9 mouse cellular contexts compared by ENCODE assay signal in the genomic region with DNA sequence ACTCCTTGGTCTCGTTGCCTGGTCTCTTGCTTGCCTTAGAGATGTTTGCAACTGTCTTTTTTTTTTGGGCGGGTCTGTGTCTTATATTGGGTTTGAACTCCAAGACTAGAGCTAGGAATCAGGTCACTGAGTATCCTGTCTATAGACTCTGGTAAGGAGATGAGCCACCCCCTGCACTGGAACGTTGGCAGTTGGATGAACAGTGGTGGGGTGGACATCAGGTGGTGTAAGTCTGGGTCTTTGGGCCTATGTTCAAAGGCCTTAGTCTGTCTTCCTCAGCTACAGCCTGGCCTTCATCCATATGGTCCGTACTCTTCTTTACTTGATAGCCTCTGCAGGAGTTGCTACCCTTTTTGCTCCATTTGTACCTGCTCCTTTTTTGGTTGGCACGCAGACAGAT. TPM values are rescaled to one million over a fixed set of nuclear protein-coding genes. Genes with fewer than 3 reads are reported as not detected.
DNase-seq lines count a peak whose midpoint lies in the region; ATAC-seq and TF ChIP-seq lines count a peak whose summit lies in the region.
"Had no signal": no experiment of that assay in that cellular context is flagged by ENCODE, and none has a peak within 500 bp of the region (broad histone marks: within the 10 kb centered on the region; RNA-seq: fewer than 3 reads in every experiment).

No protein-coding gene starts in this region.

- H3K4me1 ChIP-seq in heart, embryonic 15.5 days (replicated peaks) = peaks cover 21% of the 10 kb centered on the region
- H3K4me1 ChIP-seq in bone marrow macrophage, adult 2 months (ENCODE audit: control insufficient read depth, insufficient read depth, low read length) = peaks cover 21% of the 10 kb centered on the region
- H3K4me1 ChIP-seq in hindbrain, embryonic 13.5 days (replicated peaks) = peaks cover 21% of the 10 kb centered on the region
- peaks cover 10% of the 10 kb centered on the region for H3K4me1 ChIP-seq in midbrain, embryonic 12.5 days

- ATAC-seq in heart, embryonic 15.5 days (replicated peaks; ENCODE audit: insufficient number of reproducible peaks, insufficient read depth, low FRiP score, low read depth) = no peak
- ATAC-seq in hindbrain, embryonic 13.5 days (ENCODE audit: low FRiP score) = no peak
- no peak for ATAC-seq in midbrain, embryonic 12.5 days (ENCODE audit: low FRiP score, low read depth)

- peak overlapping the region; percentile 94; the same call in 1 of the 2 replicates for H3K9ac ChIP-seq in heart, embryonic 15.5 days
- H3K9ac ChIP-seq in hindbrain, embryonic 13.5 days = peak overlapping the region; percentile 91
- peak overlapping the region; percentile 87 for H3K9ac ChIP-seq in midbrain, embryonic 12.5 days (replicated peaks)

- peak overlapping the region; percentile 87 for H3K4me3 ChIP-seq in heart, embryonic 15.5 days
- H3K4me3 ChIP-seq in bone marrow macrophage, adult 2 months (ENCODE audit: insufficient read depth, low read length) = peak overlapping the region; percentile 73
- peak overlapping the region; percentile 89 for H3K4me3 ChIP-seq in hindbrain, embryonic 13.5 days
- H3K4me3 ChIP-seq in midbrain, embryonic 12.5 days = peak overlapping the region; percentile 94

- peak overlapping the region; percentile 93 for H3K27ac ChIP-seq in heart, embryonic 15.5 days
- H3K27ac ChIP-seq in bone marrow macrophage, adult 2 months (ENCODE audit: insufficient read depth, low read depth, low read length) = no peak overlapping the region
- H3K27ac ChIP-seq in hindbrain, embryonic 13.5 days = no peak overlapping the region
- no peak overlapping the region for H3K27ac ChIP-seq in midbrain, embryonic 12.5 days (replicated peaks)

- WGBS in heart, embryonic 15.5 days = 83% methylated on average over 5 of the region's 5 CpGs
- WGBS in hindbrain, embryonic 13.5 days = 93% methylated on average over 5 of the region's 5 CpGs
- WGBS in midbrain, embryonic 12.5 days = 90% methylated on average over 5 of the region's 5 CpGs

- H3K27me3 ChIP-seq in heart, embryonic 15.5 days = no peaks in the 10 kb centered on the region
- H3K27me3 ChIP-seq in hindbrain, embryonic 13.5 days = 0 out of 2 replicates have a peak, but pooled peaks cover 3% of the 10 kb centered on the region
- no peaks in the 10 kb centered on the region for H3K27me3 ChIP-seq in midbrain, embryonic 12.5 days

- TF ChIP-seq CTCF in bone marrow macrophage, adult 2 months (IDR thresholded peaks at IDR 0.05; ENCODE audit: low read depth, low read length) = no peak

- DNase-seq in heart, adult 9 months (ENCODE audit: low spot score in 2 of 2) = no peak
- DNase-seq in layer of hippocampus, adult 11-12 months (ENCODE audit: low spot score) = no peak
- DNase-seq in layer of hippocampus, postnatal 25 days (ENCODE audit: extremely low spot score in 1 of 2, low spot score in 1 of 2) = no peak
- no peak for DNase-seq in gastrocnemius, postnatal 25 days

- H3K4me2 ChIP-seq in heart, embryonic 15.5 days = peak overlapping the region; percentile 76
- peak overlapping the region; percentile 80 for H3K4me2 ChIP-seq in hindbrain, embryonic 13.5 days
- peak overlapping the region; percentile 92 for H3K4me2 ChIP-seq in midbrain, embryonic 12.5 days (replicated peaks)

- H3K9me3 ChIP-seq in heart, embryonic 15.5 days (replicated peaks) = no peaks in the 10 kb centered on the region
- no peaks in the 10 kb centered on the region for H3K9me3 ChIP-seq in hindbrain, embryonic 13.5 days
- no peaks in the 10 kb centered on the region for H3K9me3 ChIP-seq in midbrain, embryonic 12.5 days

- no peak for TF ChIP-seq POLR2A in bone marrow macrophage, adult 2 months (IDR thresholded peaks at IDR 0.05; ENCODE audit: borderline replicate concordance, low read depth, low read length)

- H3K36me3 ChIP-seq in heart, embryonic 15.5 days = peaks cover 33% of the 10 kb centered on the region
- H3K36me3 ChIP-seq in hindbrain, embryonic 13.5 days = peaks cover 40% of the 10 kb centered on the region
- H3K36me3 ChIP-seq in midbrain, embryonic 12.5 days = peaks cover 33% of the 10 kb centered on the region

RNA-seq across cellular contexts. Expression of a gene that starts 0.3 kb away (rescaled TPM):
- polyA plus RNA-seq in heart, embryonic 15.5 days (2015; fragmentation: Nextera tagmentation; extraction: Ambion mirVana) = 95.7 and 103 TPM in 2 replicates
- polyA plus RNA-seq in bone marrow macrophage, adult 2 months (2012; ENCODE audit: insufficient read depth, insufficient read length, missing spikeins) = 3.6 and 6.2 TPM in 2 replicates
- polyA plus RNA-seq in hindbrain, embryonic 13.5 days (2015; fragmentation: Nextera tagmentation; extraction: Ambion mirVana) = 66.4 and 69.1 TPM in 2 replicates
- polyA plus RNA-seq in midbrain, embryonic 12.5 days (2016; fragmentation: Nextera tagmentation; extraction: Ambion mirVana) = 60.7 and 72.1 TPM in 2 replicates
- total RNA-seq in layer of hippocampus, postnatal 25 days (2021) = 10 to 100 TPM; 17.6 to 21.3 TPM
- total RNA-seq in gastrocnemius, postnatal 25 days (2021) = 1 to 10 TPM; 3.3 to 3.8 TPM

RNA-seq across cellular contexts. Expression of a gene that starts 1.3 kb away (rescaled TPM):
- polyA plus RNA-seq in heart, embryonic 15.5 days (2015; fragmentation: Nextera tagmentation; extraction: Ambion mirVana) = 32.2 and 42.1 TPM in 2 replicates
- 17.3 and 18.1 TPM in 2 replicates for polyA plus RNA-seq in bone marrow macrophage, adult 2 months (2012; ENCODE audit: insufficient read depth, insufficient read length, missing spikeins)
- polyA plus RNA-seq in hindbrain, embryonic 13.5 days (2015; fragmentation: Nextera tagmentation; extraction: Ambion mirVana) = 58.0 and 59.4 TPM in 2 replicates
- 51.4 and 52.6 TPM in 2 replicates for polyA plus RNA-seq in midbrain, embryonic 12.5 days (2016; fragmentation: Nextera tagmentation; extraction: Ambion mirVana)
- 10 to 100 TPM; 28.4 to 41.1 TPM for total RNA-seq in layer of hippocampus, postnatal 25 days (2021)
- 10 to 100 TPM; 16.3 to 17.2 TPM for total RNA-seq in gastrocnemius, postnatal 25 days (2021)

RNA-seq across cellular contexts. Expression of a gene that starts 17.9 kb away (rescaled TPM):
- 55.5 and 64.2 TPM in 2 replicates for polyA plus RNA-seq in heart, embryonic 15.5 days (2015; fragmentation: Nextera tagmentation; extraction: Ambion mirVana)
- polyA plus RNA-seq in bone marrow macrophage, adult 2 months (2012; ENCODE audit: insufficient read depth, insufficient read length, missing spikeins) = 2.7 and 3.4 TPM in 2 replicates
- 20.9 and 21.6 TPM in 2 replicates for polyA plus RNA-seq in hindbrain, embryonic 13.5 days (2015; fragmentation: Nextera tagmentation; extraction: Ambion mirVana)
- 42.2 and 44.0 TPM in 2 replicates for polyA plus RNA-seq in midbrain, embryonic 12.5 days (2016; fragmentation: Nextera tagmentation; extraction: Ambion mirVana)
- 10 to 100 TPM; 25.9 to 27.8 TPM for total RNA-seq in layer of hippocampus, postnatal 25 days (2021)
- 100 to 1,000 TPM; 142 to 152 TPM for total RNA-seq in gastrocnemius, postnatal 25 days (2021)

RNA-seq across cellular contexts. Expression of a gene that starts 25.4 kb away (rescaled TPM):
- not detected in 2 replicates for polyA plus RNA-seq in heart, embryonic 15.5 days (2015; fragmentation: Nextera tagmentation; extraction: Ambion mirVana)
- polyA plus RNA-seq in bone marrow macrophage, adult 2 months (2012; ENCODE audit: insufficient read depth, insufficient read length, missing spikeins) = not detected in 2 replicates
- polyA plus RNA-seq in hindbrain, embryonic 13.5 days (2015; fragmentation: Nextera tagmentation; extraction: Ambion mirVana) = not detected in 2 replicates
- not detected in 2 replicates for polyA plus RNA-seq in midbrain, embryonic 12.5 days (2016; fragmentation: Nextera tagmentation; extraction: Ambion mirVana)
- total RNA-seq in layer of hippocampus, postnatal 25 days (2021) = not detected
- total RNA-seq in gastrocnemius, postnatal 25 days (2021) = not detected
- total RNA-seq: left cerebral cortex, postnatal 25 days had no signal

RNA-seq across cellular contexts. Expression of a gene that starts 28.7 kb away (rescaled TPM):
- 51.5 and 68.5 TPM in 2 replicates for polyA plus RNA-seq in heart, embryonic 15.5 days (2015; fragmentation: Nextera tagmentation; extraction: Ambion mirVana)
- 86.8 and 87.1 TPM in 2 replicates for polyA plus RNA-seq in bone marrow macrophage, adult 2 months (2012; ENCODE audit: insufficient read depth, insufficient read length, missing spikeins)
- 71.9 and 74.1 TPM in 2 replicates for polyA plus RNA-seq in hindbrain, embryonic 13.5 days (2015; fragmentation: Nextera tagmentation; extraction: Ambion mirVana)
- polyA plus RNA-seq in midbrain, embryonic 12.5 days (2016; fragmentation: Nextera tagmentation; extraction: Ambion mirVana) = 111 and 116 TPM in 2 replicates
- total RNA-seq in layer of hippocampus, postnatal 25 days (2021) = 100 to 1,000 TPM; 127 to 155 TPM
- 100 to 1,000 TPM; 101 to 103 TPM for total RNA-seq in gastrocnemius, postnatal 25 days (2021)
